Mouse (Mus musculus): Measurements from ENCODE around the gene Dph3.

DNA sequence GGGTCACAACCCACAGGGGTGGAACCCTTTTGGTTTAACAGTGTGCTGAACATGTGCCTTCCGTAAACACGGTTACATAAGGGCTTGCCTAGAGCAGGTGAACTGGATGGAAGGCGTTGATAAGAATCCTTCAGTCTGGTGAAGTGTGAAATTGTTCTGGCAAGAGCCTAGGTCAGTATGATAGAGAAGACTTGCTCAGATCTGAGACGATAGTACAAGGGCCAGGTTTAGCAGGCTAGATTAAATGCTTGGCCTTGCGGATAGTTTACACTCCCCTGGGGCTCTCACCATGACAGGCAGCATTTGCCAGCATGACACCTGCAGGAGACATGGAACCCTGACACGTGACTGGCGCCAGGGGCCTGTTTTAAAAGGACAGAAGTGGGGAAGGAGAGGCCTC is 20.1 kb upstream of the Dph3 start:
- TF ChIP-seq CTCF (conservative IDR thresholded peaks at IDR 0.05; ENCODE audit: low read length) = no peak
- TF ChIP-seq POU5F1 (IDR thresholded peaks at IDR 0.05; ENCODE audit: borderline replicate concordance, low read length) = no peak

Measured in E14TG2a.4 (cell line).